Mouse (Mus musculus): ENCODE data around the gene Fcmr. TPM values are rescaled to one million over a fixed set of nuclear protein-coding genes. Genes with fewer than 3 reads are reported as not detected.

The Fcmr gene
- polyA plus RNA-seq (2014; fragmentation: Nextera tagmentation; extraction: Ambion mirVana): not detected in 2 replicates

- ATAC-seq (ENCODE audit: insufficient number of reproducible peaks, insufficient read depth, low FRiP score, low read depth): no peak
- no peaks in the 10 kb centered on the region for H3K4me1 ChIP-seq (ENCODE audit: control insufficient read depth, insufficient read depth, low read length)
- no peak within 1 kb of the TSS for H3K9ac ChIP-seq (replicated peaks; ENCODE audit: low read depth, low read length)
- H3K27ac ChIP-seq (ENCODE audit: low read length): no peak within 1 kb of the TSS
- no peak within 1 kb of the TSS for H3K4me3 ChIP-seq (ENCODE audit: low read depth, low read length)
- no peak within 1 kb of the TSS for H3K4me2 ChIP-seq (replicated peaks; ENCODE audit: low read depth, low read length)
- WGBS: 83% methylated on average over 7 of the region's 7 CpGs
- H3K9me3 ChIP-seq (ENCODE audit: control insufficient read depth, low read depth, low read length): no peaks in the 10 kb centered on the region
- H3K36me3 ChIP-seq (ENCODE audit: control insufficient read depth, insufficient read depth, low read length): no peaks in the 10 kb centered on the region
- H3K27me3 ChIP-seq (ENCODE audit: control insufficient read depth, insufficient read depth, low read length): no peaks in the 10 kb centered on the region
Observed at GRCm38 (mm10) chr1:130865541-130866221, at the start of gene Fcmr. Gene Fcmr (plus strand): TSS chr1:130865669.

GRCm38 (mm10) chr1:130819737-130820136, 45.7 kb upstream of the Fcmr start:
- 59% methylated on average over 1 of the region's 1 CpGs for WGBS

GRCm38 (mm10) chr1:130820316-130821148, 44.9 kb upstream of the Fcmr start:
- H3K9ac ChIP-seq (replicated peaks; ENCODE audit: low read depth, low read length): no peak overlapping the region
- WGBS: 81% methylated on average over 7 of the region's 7 CpGs
- H3K4me1 ChIP-seq (ENCODE audit: control insufficient read depth, insufficient read depth, low read length): no peaks in the 10 kb centered on the region
- H3K9me3 ChIP-seq (ENCODE audit: control insufficient read depth, low read depth, low read length): no peaks in the 10 kb centered on the region
- H3K4me2 ChIP-seq (replicated peaks; ENCODE audit: low read depth, low read length): no peak overlapping the region
- no peaks in the 10 kb centered on the region for H3K27me3 ChIP-seq (ENCODE audit: control insufficient read depth, insufficient read depth, low read length)
- H3K4me3 ChIP-seq (ENCODE audit: low read depth, low read length): no peak overlapping the region
- no peaks in the 10 kb centered on the region for H3K36me3 ChIP-seq (ENCODE audit: control insufficient read depth, insufficient read depth, low read length)
- no peak overlapping the region for H3K27ac ChIP-seq (ENCODE audit: low read length)
- ATAC-seq (ENCODE audit: insufficient number of reproducible peaks, insufficient read depth, low FRiP score, low read depth): no peak

More at GRCm38 (mm10) chr1:130819737-130820136, 45.7 kb upstream of the Fcmr start:
- no peaks in the 10 kb centered on the region for H3K27me3 ChIP-seq (ENCODE audit: control insufficient read depth, insufficient read depth, low read length)
- no peak overlapping the region for H3K4me3 ChIP-seq (ENCODE audit: low read depth, low read length)
- H3K36me3 ChIP-seq (ENCODE audit: control insufficient read depth, insufficient read depth, low read length): no peaks in the 10 kb centered on the region
- H3K27ac ChIP-seq (ENCODE audit: low read length): no peak overlapping the region
- no peaks in the 10 kb centered on the region for H3K9me3 ChIP-seq (ENCODE audit: control insufficient read depth, low read depth, low read length)
- no peak overlapping the region for H3K4me2 ChIP-seq (replicated peaks; ENCODE audit: low read depth, low read length)
- no peak for ATAC-seq (ENCODE audit: insufficient number of reproducible peaks, insufficient read depth, low FRiP score, low read depth)
- no peak overlapping the region for H3K9ac ChIP-seq (replicated peaks; ENCODE audit: low read depth, low read length)
- no peaks in the 10 kb centered on the region for H3K4me1 ChIP-seq (ENCODE audit: control insufficient read depth, insufficient read depth, low read length)

GRCm38 (mm10) chr1:130821149-130821471, 44.4 kb upstream of the Fcmr start:
- no peaks in the 10 kb centered on the region for H3K36me3 ChIP-seq (ENCODE audit: control insufficient read depth, insufficient read depth, low read length)
- H3K9ac ChIP-seq (replicated peaks; ENCODE audit: low read depth, low read length): no peak overlapping the region
- H3K27ac ChIP-seq (ENCODE audit: low read length): no peak overlapping the region
- H3K4me3 ChIP-seq (ENCODE audit: low read depth, low read length): no peak overlapping the region
- H3K4me1 ChIP-seq (ENCODE audit: control insufficient read depth, insufficient read depth, low read length): no peaks in the 10 kb centered on the region
- H3K27me3 ChIP-seq (ENCODE audit: control insufficient read depth, insufficient read depth, low read length): no peaks in the 10 kb centered on the region
- no peak for ATAC-seq (ENCODE audit: insufficient number of reproducible peaks, insufficient read depth, low FRiP score, low read depth)
- 72% methylated on average over 2 of the region's 2 CpGs for WGBS
- no peak overlapping the region for H3K4me2 ChIP-seq (replicated peaks; ENCODE audit: low read depth, low read length)
- no peaks in the 10 kb centered on the region for H3K9me3 ChIP-seq (ENCODE audit: control insufficient read depth, low read depth, low read length)

GRCm38 (mm10) chr1:130821911-130822625, 43.4 kb upstream of the Fcmr start:
- no peaks in the 10 kb centered on the region for H3K27me3 ChIP-seq (ENCODE audit: control insufficient read depth, insufficient read depth, low read length)
- H3K9ac ChIP-seq (replicated peaks; ENCODE audit: low read depth, low read length): no peak overlapping the region
- H3K36me3 ChIP-seq (ENCODE audit: control insufficient read depth, insufficient read depth, low read length): no peaks in the 10 kb centered on the region
- no peak overlapping the region for H3K27ac ChIP-seq (ENCODE audit: low read length)
- no peak overlapping the region for H3K4me3 ChIP-seq (ENCODE audit: low read depth, low read length)
- H3K4me1 ChIP-seq (ENCODE audit: control insufficient read depth, insufficient read depth, low read length): no peaks in the 10 kb centered on the region
- WGBS: 53% methylated on average over 9 of the region's 9 CpGs
- peak; percentile 33; the same call in 1 of the 2 replicates for ATAC-seq (ENCODE audit: insufficient number of reproducible peaks, insufficient read depth, low FRiP score, low read depth)
- H3K4me2 ChIP-seq (replicated peaks; ENCODE audit: low read depth, low read length): no peak overlapping the region
- H3K9me3 ChIP-seq (ENCODE audit: control insufficient read depth, low read depth, low read length): no peaks in the 10 kb centered on the region

- Histone ChIP-seq H3K36me3 (ENCODE audit: control insufficient read depth, insufficient read depth, low read length) (no peaks in the 10 kb centered on the region), H3K9ac (replicated peaks; ENCODE audit: low read depth, low read length) (no peak within 1 kb of the TSS), H3K4me2 (replicated peaks; ENCODE audit: low read depth, low read length) (no peak within 1 kb of the TSS), H3K4me3 (ENCODE audit: low read depth, low read length) (no peak within 1 kb of the TSS), H3K27me3 (ENCODE audit: control insufficient read depth, insufficient read depth, low read length) (no peaks in the 10 kb centered on the region), H3K9me3 (ENCODE audit: control insufficient read depth, low read depth, low read length) (no peaks in the 10 kb centered on the region), H3K4me1 (ENCODE audit: control insufficient read depth, insufficient read depth, low read length) (no peaks in the 10 kb centered on the region), H3K27ac (ENCODE audit: low read length) (no peak within 1 kb of the TSS)
- 85% methylated on average over 5 of the region's 5 CpGs for WGBS
- no peak for ATAC-seq (ENCODE audit: insufficient number of reproducible peaks, insufficient read depth, low FRiP score, low read depth)
Observed at GRCm38 (mm10) chr1:130826448-130826847, 39.0 kb upstream of the Fcmr start, which contains the start of gene Pigr. Gene Pigr (plus strand): TSS chr1:130826684.

- no peaks in the 10 kb centered on the region for H3K4me1 ChIP-seq (ENCODE audit: control insufficient read depth, insufficient read depth, low read length)
- H3K4me3 ChIP-seq (ENCODE audit: low read depth, low read length): no peak overlapping the region
- H3K27me3 ChIP-seq (ENCODE audit: control insufficient read depth, insufficient read depth, low read length): no peaks in the 10 kb centered on the region
- 72% methylated on average over 4 of the region's 4 CpGs for WGBS
- H3K36me3 ChIP-seq (ENCODE audit: control insufficient read depth, insufficient read depth, low read length): no peaks in the 10 kb centered on the region
- no peak overlapping the region for H3K4me2 ChIP-seq (replicated peaks; ENCODE audit: low read depth, low read length)
- no peak for ATAC-seq (ENCODE audit: insufficient number of reproducible peaks, insufficient read depth, low FRiP score, low read depth)
- H3K9me3 ChIP-seq (ENCODE audit: control insufficient read depth, low read depth, low read length): no peaks in the 10 kb centered on the region
- no peak overlapping the region for H3K27ac ChIP-seq (ENCODE audit: low read length)
- no peak overlapping the region for H3K9ac ChIP-seq (replicated peaks; ENCODE audit: low read depth, low read length)
Observed at GRCm38 (mm10) chr1:130828656-130829055, 36.8 kb upstream of the Fcmr start.

All from stomach, embryonic 14.5 days (tissue).